Mouse (Mus musculus) kidney, adult 9 months (tissue): ENCODE results near the gene Gm5460.

Source experiments
- DNase-seq: peaks from one replicate; pipeline ENCODE4 v3.0.0; 2022

Gene Gm5460

GRCm38 (mm10) chr14:34077222-34077621, 60.7 kb downstream of the Gm5460 start:
- DNase-seq, result no peak

DNA sequence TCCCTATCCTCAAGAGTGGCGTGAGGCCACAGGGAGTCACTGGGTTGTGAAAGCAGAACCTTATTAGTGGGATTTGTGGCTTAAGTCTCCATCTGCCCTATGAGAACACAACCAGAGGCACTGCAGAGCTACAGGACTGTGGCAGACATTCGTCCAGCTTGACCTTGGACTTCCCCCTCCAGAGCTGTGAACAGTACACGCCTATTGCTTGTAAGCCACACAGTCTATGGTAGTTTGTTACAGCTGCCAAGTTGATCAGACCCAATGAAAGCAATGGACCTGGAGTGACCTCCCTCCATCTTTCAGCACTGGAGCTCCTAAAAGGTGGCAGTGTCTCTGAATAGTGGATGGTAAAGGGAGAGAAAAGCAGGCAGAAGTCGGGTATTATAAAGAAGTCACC, 61.7 kb downstream of the Gm5460 start:
- no peak for DNase-seq

DNA sequence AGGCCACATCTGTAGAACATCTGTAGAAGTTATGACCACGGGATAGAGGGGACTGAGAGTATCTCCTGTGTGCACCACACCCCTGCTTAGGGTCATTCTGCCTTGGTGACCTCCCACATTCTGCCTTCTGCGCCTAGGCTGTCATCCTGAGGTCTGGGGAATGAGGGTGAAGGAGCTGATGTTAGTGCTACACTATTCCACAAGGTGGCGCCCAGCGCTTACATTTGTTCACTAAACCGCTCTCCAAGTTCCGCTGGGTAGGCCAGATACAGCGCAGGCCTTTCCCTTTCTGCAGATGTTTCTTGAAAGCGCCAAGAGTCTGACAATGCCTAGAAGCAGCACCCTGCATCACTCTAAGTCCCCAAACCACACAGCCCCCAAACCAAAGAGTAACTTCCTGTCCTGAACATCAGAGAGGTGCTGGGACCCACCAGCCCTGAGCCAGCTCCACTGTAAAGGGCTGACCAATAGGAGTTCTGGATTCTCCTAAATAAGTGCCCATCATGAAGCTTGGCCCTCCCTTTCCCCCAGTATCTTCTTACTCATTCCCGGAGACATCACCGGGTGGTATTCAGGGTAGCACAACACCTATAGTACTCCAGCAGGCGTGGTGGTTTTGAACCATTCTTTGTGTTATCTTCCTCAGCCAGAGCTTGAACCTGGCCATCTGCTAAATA, 63.9 kb downstream of the Gm5460 start:
- DNase-seq, result peak; percentile 65

DNA sequence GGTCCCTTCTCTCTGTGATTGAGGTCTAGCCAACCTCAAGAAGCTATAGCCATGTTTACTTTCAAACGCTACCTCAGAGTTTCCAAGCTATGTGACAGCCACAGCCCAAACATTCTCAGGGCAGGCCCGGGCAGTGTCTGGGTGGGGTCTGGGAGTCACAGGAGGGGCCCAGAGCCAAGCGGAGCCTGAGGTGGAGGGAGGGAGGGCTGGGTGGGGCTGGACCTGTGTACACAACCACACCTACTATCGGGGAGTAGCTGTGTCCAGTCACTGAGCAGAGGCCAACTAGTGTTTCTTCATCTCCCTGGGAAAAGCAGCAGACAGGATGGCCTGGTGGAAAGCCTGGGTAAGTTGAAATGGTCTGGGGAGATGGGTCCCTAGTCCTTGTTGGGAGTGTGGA, 69.2 kb downstream of the Gm5460 start, which contains the start of gene Anxa8:
Gene Anxa8 (plus strand): TSS at position 251 of the 400 bp plus-strand sequence.
- no peak for DNase-seq

GRCm38 (mm10) chr14:34086806-34087205, 70.2 kb downstream of the Gm5460 start:
- no peak for DNase-seq

DNA sequence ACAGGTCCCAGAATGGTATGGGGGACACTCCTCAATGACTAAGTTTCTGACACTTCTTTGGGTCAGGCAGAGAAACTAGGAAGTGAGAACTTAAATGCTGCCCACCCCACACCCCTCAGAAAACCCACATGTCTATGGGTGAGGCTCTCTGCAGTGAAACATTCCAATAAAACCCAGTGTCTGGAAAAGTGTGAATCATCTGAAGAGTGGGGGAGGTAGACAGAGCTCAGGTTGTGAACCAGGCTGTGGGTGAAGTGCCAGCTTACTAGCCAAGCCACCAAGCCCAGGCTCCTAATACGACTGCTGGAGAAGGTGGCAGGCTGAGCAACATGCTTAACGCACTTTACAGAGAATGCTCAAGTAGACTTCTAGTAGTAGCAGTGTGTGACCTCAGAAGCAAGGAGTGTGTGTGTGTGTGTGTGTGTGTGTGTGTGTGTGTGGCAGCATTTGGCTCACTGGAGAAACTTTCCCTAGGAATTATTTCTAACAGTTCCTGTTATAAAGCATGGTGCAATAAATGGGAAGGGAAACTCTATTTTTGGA, 71.4 kb downstream of the Gm5460 start:
- no peak for DNase-seq

DNA sequence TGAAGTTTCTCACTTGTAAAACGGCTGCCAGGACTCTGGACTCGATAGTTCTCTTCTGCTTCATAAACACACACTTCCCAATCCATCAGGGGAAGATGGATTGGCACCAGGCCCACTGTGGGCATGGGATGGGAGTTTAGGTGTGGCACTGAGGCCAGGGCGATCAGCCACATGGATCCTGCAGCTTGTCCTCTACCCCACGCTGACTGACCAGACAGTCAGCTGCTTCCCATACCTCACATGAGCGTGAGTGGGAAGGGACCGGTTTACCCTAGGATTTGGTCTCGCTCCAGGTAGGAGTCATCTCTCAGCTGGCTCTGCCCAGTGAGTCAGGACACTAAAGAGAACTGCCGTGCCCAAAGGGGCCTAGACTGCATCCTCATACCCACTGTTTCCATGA, 73.2 kb downstream of the Gm5460 start:
- DNase-seq, result no peak

DNA sequence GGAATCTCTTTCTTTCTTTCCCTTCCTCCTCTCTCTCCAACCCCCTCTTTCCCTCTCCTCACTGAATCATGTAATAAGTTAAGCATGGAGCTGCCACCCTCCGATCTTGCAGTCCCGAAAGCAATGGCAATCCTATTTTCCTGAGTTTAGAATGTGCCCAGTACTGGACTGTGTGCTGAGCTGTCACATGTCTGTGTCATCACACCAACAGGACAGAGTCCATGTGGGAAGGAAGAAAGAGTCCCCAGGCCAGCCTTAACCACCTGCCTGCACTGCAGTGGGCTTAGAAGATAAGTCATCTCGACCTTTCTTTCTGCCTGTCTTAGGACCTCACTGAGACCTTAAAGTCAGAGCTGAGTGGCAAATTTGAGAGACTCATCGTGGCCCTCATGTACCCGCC, 74.9 kb downstream of the Gm5460 start:
- no peak for DNase-seq

DNA sequence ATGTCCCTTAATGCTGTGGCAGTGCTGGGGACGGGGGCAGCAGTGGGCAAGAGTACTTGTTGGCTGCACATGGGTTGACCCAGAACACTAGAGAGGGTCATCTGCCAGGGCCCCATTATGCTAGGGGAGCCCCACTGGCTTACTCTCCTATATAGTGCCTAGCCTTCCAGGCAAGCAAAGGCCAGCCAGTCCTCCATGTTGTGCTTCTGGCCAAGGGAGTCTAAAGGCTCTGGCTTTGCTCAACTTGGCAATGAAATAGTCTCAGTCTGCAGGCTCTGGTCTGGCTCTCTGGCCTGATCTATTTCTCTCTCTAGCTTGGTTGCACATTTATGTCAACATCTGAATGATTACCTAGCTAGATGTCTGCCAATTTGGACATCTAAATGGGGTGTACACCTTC, 76.3 kb downstream of the Gm5460 start:
- DNase-seq, result no peak

- no peak for DNase-seq
Measured at GRCm38 (mm10) chr14:34096161-34096560, 79.6 kb downstream of the Gm5460 start.
